Mouse (Mus musculus) ES-Bruce4 (cell line): ENCODE data around the gene Prr5l. TPM values are rescaled to one million over a fixed set of nuclear protein-coding genes. Genes with fewer than 3 reads are reported as not detected.
"Not testable (repeated sequence)": the region's sequence is repeated elsewhere in the genome, so short reads cannot be mapped to it uniquely, and the experiment has no call there.

Experiments
- H3K27ac ChIP-seq: 2 replicates; pipeline ENCODE4 v1.5.1; 2012; ENCODE audit warnings: low read length, inconsistent platforms; ENCODE audit not compliant: insufficient read depth
- H3K27me3 ChIP-seq: 2 replicates; pipeline ENCODE4 v1.6.1; 2012; ENCODE audit warnings: mild to moderate bottlenecking, low read length, inconsistent platforms; ENCODE audit not compliant: control insufficient read depth, poor library complexity, insufficient read depth, severe bottlenecking
- H3K36me3 ChIP-seq: 2 replicates; pipeline ENCODE4 v1.6.1; 2012; ENCODE audit warnings: inconsistent platforms, mild to moderate bottlenecking, low read length, moderate library complexity; ENCODE audit not compliant: control insufficient read depth, poor library complexity, insufficient read depth, severe bottlenecking
- H3K4me1 ChIP-seq: one replicate; pipeline ENCODE4 v1.8.1; 2011; ENCODE audit warnings: low read length; ENCODE audit not compliant: control insufficient read depth, insufficient read depth
- H3K4me3 ChIP-seq: 2 replicates; pipeline ENCODE4 v1.5.1; 2011; ENCODE audit warnings: low read depth, mild to moderate bottlenecking, low read length
- H3K9ac ChIP-seq: 2 replicates; pipeline ENCODE4 v1.6.1; 2012; ENCODE audit warnings: low read depth, mild to moderate bottlenecking, inconsistent platforms; ENCODE audit not compliant: poor library complexity, severe bottlenecking
- H3K9me3 ChIP-seq: replicated peaks from 2 replicates; pipeline ENCODE4 v1.6.1; 2012; ENCODE audit warnings: mild to moderate bottlenecking, low read length, inconsistent platforms; ENCODE audit not compliant: control insufficient read depth, poor library complexity, insufficient read depth, severe bottlenecking
- CTCF ChIP-seq: IDR thresholded peaks from one replicate; pipeline ENCODE4 v1.8.1; 2011; ENCODE audit warnings: low read depth, low read length
- EP300 ChIP-seq: IDR thresholded peaks from 2 replicates; pipeline ENCODE4 v1.6.1; 2011; ENCODE audit warnings: low read depth, low read length; ENCODE audit not compliant: insufficient read depth
- POLR2A ChIP-seq: IDR thresholded peaks from one replicate; pipeline ENCODE4 v1.8.1; 2011; ENCODE audit warnings: low read length; ENCODE audit not compliant: insufficient read depth
- polyA plus RNA-seq: library from polyadenylated mRNA; stranded (reverse); fragments of >200 nt; gene quantifications from 2 replicates; pipeline ENCODE4 v1.2.4, GENCODE M21; 2011; ENCODE audit warnings: low read depth; ENCODE audit not compliant: missing spikeins, insufficient read depth, insufficient read length

The Prr5l gene
- polyA plus RNA-seq, 1 experiment, result 28.2 TPM

GRCm38 (mm10) chr2:101751236-101751922 lies 131.4 kb downstream of the Prr5l start:
- TF ChIP-seq POLR2A (no peak), CTCF (no peak), EP300 (no peak)
- Histone ChIP-seq H3K36me3 (no peaks in the 10 kb centered on the region), H3K27ac (no peak overlapping the region), H3K9me3 (no peaks in the 10 kb centered on the region), H3K27me3 (no peaks in the 10 kb centered on the region), H3K4me1 (no peaks in the 10 kb centered on the region), H3K4me3 (no peak overlapping the region), H3K9ac (no peak overlapping the region)

DNA sequence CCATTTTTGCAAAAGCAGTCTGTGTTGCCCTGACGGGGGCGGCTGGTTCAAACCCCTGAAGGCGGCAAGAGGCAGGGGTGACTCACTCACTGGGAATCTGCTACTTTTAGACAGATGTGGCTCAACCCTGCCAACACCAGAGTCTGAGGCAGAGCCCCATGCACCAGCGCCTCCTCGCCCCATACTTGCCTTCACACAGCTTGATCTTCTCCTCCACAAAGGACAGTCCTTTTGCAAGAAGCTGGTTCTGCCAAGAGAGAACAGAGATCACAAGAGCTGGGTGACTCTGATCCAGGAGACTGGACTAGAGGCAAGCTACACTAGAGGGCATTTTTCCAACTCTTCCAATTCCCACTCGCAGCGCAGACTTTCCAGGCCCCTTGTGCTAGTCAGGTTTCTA lies 136.3 kb downstream of the Prr5l start:
- Histone ChIP-seq H3K9ac (no peak overlapping the region), H3K27ac (no peak overlapping the region), H3K36me3 (no peaks in the 10 kb centered on the region), H3K27me3 (no peaks in the 10 kb centered on the region), H3K4me3 (no peak overlapping the region), H3K4me1 (no peaks in the 10 kb centered on the region), H3K9me3 (no peaks in the 10 kb centered on the region)
- TF ChIP-seq EP300 (no peak), CTCF (no peak), POLR2A (no peak)

- H3K4me3 ChIP-seq, H3K27ac ChIP-seq, H3K9me3 ChIP-seq, H3K27me3 ChIP-seq, H3K4me1 ChIP-seq, H3K9ac ChIP-seq, H3K36me3 ChIP-seq: not testable (repeated sequence)
Measured at GRCm38 (mm10) chr2:101745656-101746055, 137.2 kb downstream of the Prr5l start.

GRCm38 (mm10) chr2:101742072-101742860 lies 140.6 kb downstream of the Prr5l start:
- no peak overlapping the region for H3K4me3 ChIP-seq
- H3K9me3 ChIP-seq, result no peaks in the 10 kb centered on the region
- H3K4me1 ChIP-seq, result no peaks in the 10 kb centered on the region
- no peak overlapping the region for H3K27ac ChIP-seq
- TF ChIP-seq EP300, result no peak
- no peak for TF ChIP-seq CTCF
- H3K36me3 ChIP-seq, result no peaks in the 10 kb centered on the region
- no peaks in the 10 kb centered on the region for H3K27me3 ChIP-seq
- no peak overlapping the region for H3K9ac ChIP-seq

- H3K27ac ChIP-seq, result no peak overlapping the region
- no peaks in the 10 kb centered on the region for H3K36me3 ChIP-seq
- H3K4me3 ChIP-seq, result no peak overlapping the region
- no peak for TF ChIP-seq CTCF
- TF ChIP-seq POLR2A, result no peak
- TF ChIP-seq EP300, result no peak
- H3K27me3 ChIP-seq, result no peaks in the 10 kb centered on the region
- no peaks in the 10 kb centered on the region for H3K9me3 ChIP-seq
- H3K9ac ChIP-seq, result no peak overlapping the region
- no peaks in the 10 kb centered on the region for H3K4me1 ChIP-seq
Measured at GRCm38 (mm10) chr2:101741653-101742052, 141.2 kb downstream of the Prr5l start.

DNA sequence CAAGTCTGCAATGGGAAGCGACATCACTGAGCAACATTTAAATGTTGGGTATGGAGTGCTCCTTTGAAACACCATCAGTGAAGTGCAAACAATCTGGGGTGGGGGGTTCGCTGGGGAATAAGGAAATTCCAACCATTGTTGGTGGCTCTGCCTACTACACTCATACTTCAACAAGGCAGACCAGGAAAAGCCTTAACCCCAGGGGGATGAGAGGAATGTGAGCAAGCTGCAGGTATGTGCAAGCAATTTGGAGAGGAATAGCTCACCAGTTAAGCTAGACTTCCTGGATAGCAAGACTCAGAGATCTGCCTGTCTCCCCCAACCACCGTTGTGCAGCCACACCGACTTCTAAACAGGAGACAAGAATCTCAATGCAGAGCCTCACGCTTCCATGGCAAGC lies 142.9 kb downstream of the Prr5l start:
- H3K27me3 ChIP-seq, result no peaks in the 10 kb centered on the region
- no peak overlapping the region for H3K4me3 ChIP-seq
- no peak overlapping the region for H3K9ac ChIP-seq
- TF ChIP-seq EP300 (no peak), POLR2A (no peak), CTCF (no peak)
- no peaks in the 10 kb centered on the region for H3K4me1 ChIP-seq
- no peaks in the 10 kb centered on the region for H3K9me3 ChIP-seq
- no peaks in the 10 kb centered on the region for H3K36me3 ChIP-seq
- H3K27ac ChIP-seq, result no peak overlapping the region
